Mouse (Mus musculus): Measurements from ENCODE around the gene Prss41. TPM values are rescaled to one million over a fixed set of nuclear protein-coding genes. Genes with fewer than 3 reads are reported as not detected.

The Prss41 gene
- polyA plus RNA-seq, 1 experiment from 2014 or later = 1.5 TPM

GRCm38 (mm10) chr17:23820731-23821130 is 23.2 kb downstream of the Prss41 start:
- no peaks in the 10 kb centered on the region for H3K27me3 ChIP-seq (ENCODE audit: insufficient read depth, poor library complexity, severe bottlenecking)
- no peak overlapping the region; the same call in 1 of the 2 replicates for H3K27ac ChIP-seq
- H3K9me3 ChIP-seq = peaks cover 8% of the 10 kb centered on the region; the same call in 1 of the 2 replicates
- 97% methylated on average over 5 of the region's 5 CpGs for WGBS
- no peak overlapping the region; the same call in 1 of the 2 replicates for H3K4me3 ChIP-seq
- H3K4me1 ChIP-seq = peaks cover 12% of the 10 kb centered on the region; the same call in 1 of the 2 replicates
- DNase-seq (ENCODE audit: low spot score) = no peak
- peaks cover 100% of the 10 kb centered on the region for H3K36me3 ChIP-seq

- Histone ChIP-seq H3K4me3 (no peak overlapping the region), H3K27me3 (ENCODE audit: insufficient read depth, poor library complexity, severe bottlenecking) (no peaks in the 10 kb centered on the region), H3K27ac (no peak overlapping the region), H3K9me3 (peaks cover 12% of the 10 kb centered on the region; the same call in 1 of the 2 replicates), H3K4me1 (peaks cover 12% of the 10 kb centered on the region; the same call in 1 of the 2 replicates), H3K36me3 (peaks cover 100% of the 10 kb centered on the region)
- 97% methylated on average over 25 of the region's 25 CpGs for WGBS
- DNase-seq (ENCODE audit: low spot score) = no peak
Observed at GRCm38 (mm10) chr17:23819235-23819634, 24.7 kb downstream of the Prss41 start.

GRCm38 (mm10) chr17:23818579-23818978 is 25.4 kb downstream of the Prss41 start:
- no peaks in the 10 kb centered on the region for H3K27me3 ChIP-seq (ENCODE audit: insufficient read depth, poor library complexity, severe bottlenecking)
- no peak overlapping the region for H3K27ac ChIP-seq
- no peak for DNase-seq (ENCODE audit: low spot score)
- H3K4me3 ChIP-seq = no peak overlapping the region
- 94% methylated on average over 8 of the region's 8 CpGs for WGBS
- peaks cover 12% of the 10 kb centered on the region; the same call in 1 of the 2 replicates for H3K9me3 ChIP-seq
- H3K4me1 ChIP-seq = peaks cover 12% of the 10 kb centered on the region; the same call in 1 of the 2 replicates
- peaks cover 100% of the 10 kb centered on the region for H3K36me3 ChIP-seq

- no peaks in the 10 kb centered on the region for H3K4me1 ChIP-seq
- H3K9me3 ChIP-seq = peaks cover 12% of the 10 kb centered on the region; the same call in 1 of the 2 replicates
- no peak for DNase-seq (ENCODE audit: low spot score)
- WGBS = 98% methylated on average over 16 of the region's 16 CpGs
- H3K36me3 ChIP-seq = peaks cover 99% of the 10 kb centered on the region
- H3K27ac ChIP-seq = no peak overlapping the region
- H3K4me3 ChIP-seq = no peak overlapping the region
- no peaks in the 10 kb centered on the region for H3K27me3 ChIP-seq (ENCODE audit: insufficient read depth, poor library complexity, severe bottlenecking)
Observed at GRCm38 (mm10) chr17:23815641-23816040, 28.3 kb downstream of the Prss41 start.

GRCm38 (mm10) chr17:23807918-23808317 is 36.1 kb downstream of the Prss41 start:
- 93% methylated on average over 3 of the region's 3 CpGs for WGBS
- H3K36me3 ChIP-seq = peaks cover 62% of the 10 kb centered on the region

GRCm38 (mm10) chr17:23806867-23807266 is 37.1 kb downstream of the Prss41 start:
- Histone ChIP-seq H3K27me3 (ENCODE audit: insufficient read depth, poor library complexity, severe bottlenecking) (no peaks in the 10 kb centered on the region), H3K27ac (no peak overlapping the region), H3K4me3 (peak overlapping the region; percentile 23; the same call in 1 of the 2 replicates), H3K9me3 (no peaks in the 10 kb centered on the region), H3K4me1 (peaks cover 19% of the 10 kb centered on the region), H3K36me3 (peaks cover 52% of the 10 kb centered on the region)
- no peak for DNase-seq (ENCODE audit: low spot score)
- WGBS = 85% methylated on average over 25 of the region's 25 CpGs

More at GRCm38 (mm10) chr17:23807918-23808317, 36.1 kb downstream of the Prss41 start:
- no peaks in the 10 kb centered on the region for H3K27me3 ChIP-seq (ENCODE audit: insufficient read depth, poor library complexity, severe bottlenecking)
- H3K27ac ChIP-seq = no peak overlapping the region
- no peak overlapping the region for H3K4me3 ChIP-seq
- H3K4me1 ChIP-seq = peaks cover 16% of the 10 kb centered on the region
- no peak for DNase-seq (ENCODE audit: low spot score)
- no peaks in the 10 kb centered on the region for H3K9me3 ChIP-seq

GRCm38 (mm10) chr17:23804426-23805085 is 39.4 kb downstream of the Prss41 start:
- peaks cover 28% of the 10 kb centered on the region for H3K36me3 ChIP-seq
- H3K4me1 ChIP-seq = peaks cover 22% of the 10 kb centered on the region
- no peaks in the 10 kb centered on the region for H3K27me3 ChIP-seq (ENCODE audit: insufficient read depth, poor library complexity, severe bottlenecking)
- DNase-seq (ENCODE audit: low spot score) = no peak
- no peaks in the 10 kb centered on the region for H3K9me3 ChIP-seq
- peak overlapping the region; percentile 98 for H3K4me3 ChIP-seq
- 5% methylated on average over 8 of the region's 8 CpGs for WGBS
- peak overlapping the region; percentile 98 for H3K27ac ChIP-seq

- Histone ChIP-seq H3K4me3 (peak overlapping the region; percentile 98), H3K9me3 (no peaks in the 10 kb centered on the region), H3K27me3 (ENCODE audit: insufficient read depth, poor library complexity, severe bottlenecking) (no peaks in the 10 kb centered on the region), H3K4me1 (peaks cover 22% of the 10 kb centered on the region), H3K27ac (peak overlapping the region; percentile 98), H3K36me3 (peaks cover 18% of the 10 kb centered on the region)
- WGBS = under 1% methylated on average over 76 of the region's 83 CpGs
- DNase-seq (ENCODE audit: low spot score) = peak; percentile 92
Observed at GRCm38 (mm10) chr17:23803366-23804041, 40.5 kb downstream of the Prss41 start.

GRCm38 (mm10) chr17:23802746-23803365 is 41.1 kb downstream of the Prss41 start:
- WGBS = under 1% methylated on average over 60 of the region's 60 CpGs
- Histone ChIP-seq H3K4me3 (peak overlapping the region; percentile 98), H3K27ac (peak overlapping the region; percentile 98), H3K27me3 (ENCODE audit: insufficient read depth, poor library complexity, severe bottlenecking) (no peaks in the 10 kb centered on the region), H3K9me3 (no peaks in the 10 kb centered on the region), H3K36me3 (peaks cover 13% of the 10 kb centered on the region), H3K4me1 (peaks cover 22% of the 10 kb centered on the region)
- peak; percentile 99 for DNase-seq (ENCODE audit: low spot score)

- H3K36me3 ChIP-seq = peaks cover 4% of the 10 kb centered on the region; the same call in 1 of the 2 replicates
- peaks cover 16% of the 10 kb centered on the region; the same call in 1 of the 2 replicates for H3K4me1 ChIP-seq
- H3K27me3 ChIP-seq (ENCODE audit: insufficient read depth, poor library complexity, severe bottlenecking) = no peaks in the 10 kb centered on the region
- no peak overlapping the region for H3K4me3 ChIP-seq
- no peak for DNase-seq (ENCODE audit: low spot score)
- no peak overlapping the region for H3K27ac ChIP-seq
- no peaks in the 10 kb centered on the region for H3K9me3 ChIP-seq
- 93% methylated on average over 10 of the region's 10 CpGs for WGBS
Observed at GRCm38 (mm10) chr17:23801627-23802026, 42.3 kb downstream of the Prss41 start.

GRCm38 (mm10) chr17:23797316-23797715 is 46.7 kb downstream of the Prss41 start:
- DNase-seq (ENCODE audit: low spot score) = no peak
- Histone ChIP-seq H3K27ac (no peak overlapping the region), H3K9me3 (no peaks in the 10 kb centered on the region), H3K27me3 (ENCODE audit: insufficient read depth, poor library complexity, severe bottlenecking) (no peaks in the 10 kb centered on the region), H3K36me3 (peaks cover 4% of the 10 kb centered on the region; the same call in 1 of the 2 replicates), H3K4me1 (peaks cover 5% of the 10 kb centered on the region; the same call in 1 of the 2 replicates), H3K4me3 (no peak overlapping the region)
- 68% methylated on average over 7 of the region's 7 CpGs for WGBS

GRCm38 (mm10) chr17:23795323-23795722 is 48.6 kb downstream of the Prss41 start:
- DNase-seq (ENCODE audit: low spot score) = no peak
- H3K27me3 ChIP-seq (ENCODE audit: insufficient read depth, poor library complexity, severe bottlenecking) = no peaks in the 10 kb centered on the region
- peaks cover 9% of the 10 kb centered on the region for H3K4me1 ChIP-seq
- H3K27ac ChIP-seq = no peak overlapping the region
- no peaks in the 10 kb centered on the region for H3K9me3 ChIP-seq
- H3K36me3 ChIP-seq = peaks cover 4% of the 10 kb centered on the region; the same call in 1 of the 2 replicates
- H3K4me3 ChIP-seq = no peak overlapping the region
- WGBS = 88% methylated on average over 8 of the region's 8 CpGs

- peaks cover 21% of the 10 kb centered on the region for H3K4me1 ChIP-seq
- WGBS = 64% methylated on average over 2 of the region's 2 CpGs
- no peaks in the 10 kb centered on the region for H3K27me3 ChIP-seq (ENCODE audit: insufficient read depth, poor library complexity, severe bottlenecking)
- peak overlapping the region; percentile 95 for H3K27ac ChIP-seq
- H3K9me3 ChIP-seq = no peaks in the 10 kb centered on the region
- H3K36me3 ChIP-seq = no peaks in the 10 kb centered on the region
- DNase-seq (ENCODE audit: low spot score) = no peak
- H3K4me3 ChIP-seq = peak overlapping the region; percentile 64
Observed at GRCm38 (mm10) chr17:23791079-23791357, 53.0 kb downstream of the Prss41 start.

Data from heart, embryonic 10.5 days (tissue).